Mouse (Mus musculus): ENCODE measurements at regions not wholly inside any gene's neighbourhood (a gene's known extent, or its start where the extent isn't known, plus 50 kb on each side); places are given as distances from the start of the nearest gene placed in this dataset.
A peak's percentile ranks its signal among the peaks of the same experiment; 100 is the strongest.

GRCm38 (mm10) chr5:139598715-139599114 is 55.4 kb downstream of the Uncx start:
- Histone ChIP-seq H3K27me3 (replicated peaks; ENCODE audit: control insufficient read depth, insufficient read depth, low read length) (peaks cover 77% of the 10 kb centered on the region), H3K9ac (ENCODE audit: low read length) (no peak overlapping the region)
- no peak for ATAC-seq (replicated peaks; ENCODE audit: low FRiP score, low TSS enrichment, low read depth)

GRCm38 (mm10) chr5:139599191-139599937 is 56.1 kb downstream of the Uncx start:
- DNase-seq (ENCODE audit: low spot score) (peak; percentile 72), ATAC-seq (replicated peaks; ENCODE audit: low FRiP score, low TSS enrichment, low read depth) (peak; percentile 76)
- Histone ChIP-seq H3K9ac (ENCODE audit: low read length) (peak overlapping the region; percentile 18; the same call in 1 of the 2 replicates), H3K9me3 (ENCODE audit: control insufficient read depth, low read length) (no peaks in the 10 kb centered on the region), H3K4me3 (ENCODE audit: low read depth, low read length) (peak overlapping the region; percentile 12), H3K27me3 (replicated peaks; ENCODE audit: control insufficient read depth, insufficient read depth, low read length) (peaks cover 73% of the 10 kb centered on the region), H3K4me1 (replicated peaks; ENCODE audit: control insufficient read depth, insufficient read depth, low read length) (peaks cover 16% of the 10 kb centered on the region), H3K4me2 (ENCODE audit: low read length) (peak overlapping the region; percentile 39), H3K36me3 (ENCODE audit: control insufficient read depth, insufficient read depth, low read length) (no peaks in the 10 kb centered on the region), H3K27ac (ENCODE audit: low read depth) (peak overlapping the region; percentile 39; the same call in 1 of the 2 replicates)
- 1% methylated on average over 25 of the region's 25 CpGs for WGBS

More at GRCm38 (mm10) chr5:139598715-139599114, 55.4 kb downstream of the Uncx start:
- Histone ChIP-seq H3K4me3 (ENCODE audit: low read depth, low read length) (no peak overlapping the region; the same call in 1 of the 2 replicates), H3K4me1 (replicated peaks; ENCODE audit: control insufficient read depth, insufficient read depth, low read length) (peaks cover 16% of the 10 kb centered on the region), H3K36me3 (ENCODE audit: control insufficient read depth, insufficient read depth, low read length) (no peaks in the 10 kb centered on the region), H3K9me3 (ENCODE audit: control insufficient read depth, low read length) (no peaks in the 10 kb centered on the region), H3K4me2 (ENCODE audit: low read length) (peak overlapping the region; percentile 39), H3K27ac (ENCODE audit: low read depth) (no peak overlapping the region; the same call in 1 of the 2 replicates)
- WGBS: 5% methylated on average over 4 of the region's 4 CpGs
- no peak for DNase-seq (ENCODE audit: low spot score)

GRCm38 (mm10) chr5:139600213-139600612 is 56.9 kb downstream of the Uncx start:
- ATAC-seq (replicated peaks; ENCODE audit: low FRiP score, low TSS enrichment, low read depth) (no peak), DNase-seq (ENCODE audit: low spot score) (peak; percentile 57)
- peaks cover 16% of the 10 kb centered on the region for H3K4me1 ChIP-seq (replicated peaks; ENCODE audit: control insufficient read depth, insufficient read depth, low read length)
- H3K9ac ChIP-seq (ENCODE audit: low read length): no peak overlapping the region
- no peaks in the 10 kb centered on the region for H3K36me3 ChIP-seq (ENCODE audit: control insufficient read depth, insufficient read depth, low read length)
- H3K4me2 ChIP-seq (ENCODE audit: low read length): peak overlapping the region; percentile 39
- peaks cover 65% of the 10 kb centered on the region for H3K27me3 ChIP-seq (replicated peaks; ENCODE audit: control insufficient read depth, insufficient read depth, low read length)
- no peak overlapping the region for H3K27ac ChIP-seq (ENCODE audit: low read depth)
- no peak overlapping the region for H3K4me3 ChIP-seq (ENCODE audit: low read depth, low read length)
- H3K9me3 ChIP-seq (ENCODE audit: control insufficient read depth, low read length): no peaks in the 10 kb centered on the region
- WGBS: 6% methylated on average over 15 of the region's 15 CpGs

GRCm38 (mm10) chr5:139602860-139603259 is 59.6 kb downstream of the Uncx start:
- 75% methylated on average over 4 of the region's 4 CpGs for WGBS
- no peak for ATAC-seq (replicated peaks; ENCODE audit: low FRiP score, low TSS enrichment, low read depth)

GRCm38 (mm10) chr5:139603535-139603934 is 60.2 kb downstream of the Uncx start:
- ATAC-seq (replicated peaks; ENCODE audit: low FRiP score, low TSS enrichment, low read depth) (no peak), DNase-seq (ENCODE audit: low spot score) (no peak)
- Histone ChIP-seq H3K36me3 (ENCODE audit: control insufficient read depth, insufficient read depth, low read length) (no peaks in the 10 kb centered on the region), H3K4me2 (ENCODE audit: low read length) (no peak overlapping the region), H3K27me3 (replicated peaks; ENCODE audit: control insufficient read depth, insufficient read depth, low read length) (peaks cover 51% of the 10 kb centered on the region), H3K4me1 (replicated peaks; ENCODE audit: control insufficient read depth, insufficient read depth, low read length) (peaks cover 16% of the 10 kb centered on the region), H3K9me3 (ENCODE audit: control insufficient read depth, low read length) (no peaks in the 10 kb centered on the region), H3K27ac (ENCODE audit: low read depth) (no peak overlapping the region), H3K9ac (ENCODE audit: low read length) (no peak overlapping the region), H3K4me3 (ENCODE audit: low read depth, low read length) (no peak overlapping the region)
- 22% methylated on average over 4 of the region's 4 CpGs for WGBS

More at GRCm38 (mm10) chr5:139602860-139603259, 59.6 kb downstream of the Uncx start:
- H3K4me1 ChIP-seq (replicated peaks; ENCODE audit: control insufficient read depth, insufficient read depth, low read length): peaks cover 16% of the 10 kb centered on the region
- DNase-seq (ENCODE audit: low spot score): no peak
- peaks cover 55% of the 10 kb centered on the region for H3K27me3 ChIP-seq (replicated peaks; ENCODE audit: control insufficient read depth, insufficient read depth, low read length)
- H3K9ac ChIP-seq (ENCODE audit: low read length): no peak overlapping the region
- no peak overlapping the region for H3K4me3 ChIP-seq (ENCODE audit: low read depth, low read length)
- no peaks in the 10 kb centered on the region for H3K36me3 ChIP-seq (ENCODE audit: control insufficient read depth, insufficient read depth, low read length)
- H3K27ac ChIP-seq (ENCODE audit: low read depth): no peak overlapping the region
- H3K9me3 ChIP-seq (ENCODE audit: control insufficient read depth, low read length): no peaks in the 10 kb centered on the region
- no peak overlapping the region for H3K4me2 ChIP-seq (ENCODE audit: low read length)

- Histone ChIP-seq H3K4me3 (ENCODE audit: low read depth, low read length) (no peak overlapping the region), H3K36me3 (ENCODE audit: control insufficient read depth, insufficient read depth, low read length) (no peaks in the 10 kb centered on the region), H3K27me3 (replicated peaks; ENCODE audit: control insufficient read depth, insufficient read depth, low read length) (peaks cover 43% of the 10 kb centered on the region), H3K9ac (ENCODE audit: low read length) (no peak overlapping the region), H3K27ac (ENCODE audit: low read depth) (no peak overlapping the region), H3K4me2 (ENCODE audit: low read length) (no peak overlapping the region), H3K9me3 (ENCODE audit: control insufficient read depth, low read length) (no peaks in the 10 kb centered on the region), H3K4me1 (replicated peaks; ENCODE audit: control insufficient read depth, insufficient read depth, low read length) (peaks cover 10% of the 10 kb centered on the region)
- ATAC-seq (replicated peaks; ENCODE audit: low FRiP score, low TSS enrichment, low read depth) (no peak), DNase-seq (ENCODE audit: low spot score) (no peak)
- WGBS: 63% methylated on average over 4 of the region's 4 CpGs
These were observed 61.0 kb downstream of the Uncx start for GRCm38 (mm10) chr5:139604327-139604726.

GRCm38 (mm10) chr5:139610610-139611520 is 67.6 kb downstream of the Uncx start:
- Histone ChIP-seq H3K27me3 (replicated peaks; ENCODE audit: control insufficient read depth, insufficient read depth, low read length) (no peaks in the 10 kb centered on the region), H3K9ac (ENCODE audit: low read length) (no peak overlapping the region), H3K4me3 (ENCODE audit: low read depth, low read length) (no peak overlapping the region), H3K4me1 (replicated peaks; ENCODE audit: control insufficient read depth, insufficient read depth, low read length) (no peaks in the 10 kb centered on the region), H3K27ac (ENCODE audit: low read depth) (no peak overlapping the region), H3K9me3 (ENCODE audit: control insufficient read depth, low read length) (no peaks in the 10 kb centered on the region), H3K36me3 (ENCODE audit: control insufficient read depth, insufficient read depth, low read length) (no peaks in the 10 kb centered on the region), H3K4me2 (ENCODE audit: low read length) (no peak overlapping the region)
- no peak for DNase-seq (ENCODE audit: low spot score)
- 78% methylated on average over 28 of the region's 28 CpGs for WGBS
- ATAC-seq (replicated peaks; ENCODE audit: low FRiP score, low TSS enrichment, low read depth): no peak

GRCm38 (mm10) chr5:139612224-139612623 is 68.9 kb downstream of the Uncx start:
- Histone ChIP-seq H3K27me3 (replicated peaks; ENCODE audit: control insufficient read depth, insufficient read depth, low read length) (no peaks in the 10 kb centered on the region), H3K4me2 (ENCODE audit: low read length) (no peak overlapping the region), H3K9me3 (ENCODE audit: control insufficient read depth, low read length) (no peaks in the 10 kb centered on the region), H3K4me3 (ENCODE audit: low read depth, low read length) (no peak overlapping the region), H3K9ac (ENCODE audit: low read length) (no peak overlapping the region), H3K4me1 (replicated peaks; ENCODE audit: control insufficient read depth, insufficient read depth, low read length) (no peaks in the 10 kb centered on the region), H3K36me3 (ENCODE audit: control insufficient read depth, insufficient read depth, low read length) (no peaks in the 10 kb centered on the region), H3K27ac (ENCODE audit: low read depth) (no peak overlapping the region)
- ATAC-seq (replicated peaks; ENCODE audit: low FRiP score, low TSS enrichment, low read depth): no peak
- WGBS: 70% methylated on average over 5 of the region's 5 CpGs
- DNase-seq (ENCODE audit: low spot score): no peak
